Mouse (Mus musculus): ENCODE measurements at regions not wholly inside any gene's neighbourhood (a gene's known extent, or its start where the extent isn't known, plus 50 kb on each side); places are given as distances from the start of the nearest gene placed in this dataset.

DNA sequence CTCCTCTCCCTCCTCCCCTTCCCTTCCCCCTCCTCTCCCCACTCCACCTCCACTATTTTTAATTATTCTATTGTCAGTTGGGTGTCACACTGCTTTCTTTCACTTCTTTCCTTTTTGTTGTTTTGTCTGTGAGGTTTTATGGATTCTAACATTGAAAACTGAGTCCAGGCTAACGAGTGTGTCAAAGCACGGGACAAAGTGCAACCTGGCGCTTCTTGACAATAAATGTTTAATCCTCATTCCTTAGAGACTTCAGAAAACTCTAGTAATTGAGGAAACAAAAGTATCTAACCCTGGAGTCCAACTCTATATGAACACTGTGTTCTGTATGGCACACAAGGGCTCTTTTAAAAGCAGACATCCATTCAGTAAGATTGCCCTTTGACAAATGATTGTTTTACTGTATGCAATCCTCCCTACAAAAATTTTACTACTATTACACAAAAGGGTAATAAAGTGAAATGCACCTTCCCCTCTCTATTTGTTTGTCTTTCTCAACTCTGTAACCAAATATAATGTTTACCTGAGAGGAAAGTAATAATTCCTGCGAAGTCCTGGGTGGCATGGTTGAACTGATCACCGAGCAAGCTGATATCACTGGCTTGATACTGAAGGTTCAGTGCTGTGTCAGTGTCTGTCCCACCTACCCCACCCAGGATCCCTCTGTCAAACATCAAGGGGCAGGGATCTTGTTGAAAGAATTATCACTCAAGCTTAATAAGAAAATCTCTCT, 334.1 kb downstream of the Ppargc1a start:
- ChIA-PET POLR2A (no interaction called here), CTCF (interaction anchor here (2.2 to 2.3 kb wide), 2 partner anchors 11 to 21 kb away, joined by 7 read pairs; no protein-coding TSS in a partner anchor)
- no peaks in the 10 kb centered on the region for H3K27me3 ChIP-seq
- DNase-seq (ENCODE audit: low read depth, low spot score), result no peak
- in situ Hi-C loops (cut with MboI; ENCODE audit: low pct_unique_long_range_greater_than_20kb), result no loop called here
- TF ChIP-seq CTCF (IDR thresholded peaks at IDR 0.05), result no peak
- ATAC-seq, result no peak

GRCm38 (mm10) chr5:51229806-51230205, 337.7 kb downstream of the Ppargc1a start:
- POLR2A ChIA-PET, result interaction anchor here (0.6 kb wide), 1 partner anchor 202 kb away, joined by 3 read pairs; no protein-coding TSS in a partner anchor
- CTCF ChIA-PET, result interaction anchor here (0.8 kb wide), 1 partner anchor 34 kb away, joined by 4 read pairs; no protein-coding TSS in a partner anchor
- TF ChIP-seq CTCF (IDR thresholded peaks at IDR 0.05), result no peak
- in situ Hi-C loops (cut with MboI; ENCODE audit: low pct_unique_long_range_greater_than_20kb), result no loop called here
- no peaks in the 10 kb centered on the region for H3K27me3 ChIP-seq
- DNase-seq (ENCODE audit: low read depth, low spot score) (no peak), ATAC-seq (no peak)

- H3K27me3 ChIP-seq, result no peaks in the 10 kb centered on the region
- CTCF ChIA-PET, result no interaction called here
- TF ChIP-seq CTCF (IDR thresholded peaks at IDR 0.05), result no peak
- no peak for ATAC-seq
- in situ Hi-C loops (cut with MboI; ENCODE audit: low pct_unique_long_range_greater_than_20kb), result no loop called here
- no peak for DNase-seq (ENCODE audit: low read depth, low spot score)
- POLR2A ChIA-PET, result no interaction called here
These were observed 339.5 kb downstream of the Ppargc1a start for GRCm38 (mm10) chr5:51227996-51228395.

GRCm38 (mm10) chr5:51203266-51203665, 364.3 kb downstream of the Ppargc1a start:
- H3K27me3 ChIP-seq, result no peaks in the 10 kb centered on the region
- CTCF ChIA-PET, result no interaction called here
- no peak for DNase-seq (ENCODE audit: low read depth, low spot score)
- POLR2A ChIA-PET, result no interaction called here
- in situ Hi-C loops (cut with MboI; ENCODE audit: low pct_unique_long_range_greater_than_20kb), result no loop called here
- no peak for ATAC-seq
- no peak for TF ChIP-seq CTCF (IDR thresholded peaks at IDR 0.05)

DNA sequence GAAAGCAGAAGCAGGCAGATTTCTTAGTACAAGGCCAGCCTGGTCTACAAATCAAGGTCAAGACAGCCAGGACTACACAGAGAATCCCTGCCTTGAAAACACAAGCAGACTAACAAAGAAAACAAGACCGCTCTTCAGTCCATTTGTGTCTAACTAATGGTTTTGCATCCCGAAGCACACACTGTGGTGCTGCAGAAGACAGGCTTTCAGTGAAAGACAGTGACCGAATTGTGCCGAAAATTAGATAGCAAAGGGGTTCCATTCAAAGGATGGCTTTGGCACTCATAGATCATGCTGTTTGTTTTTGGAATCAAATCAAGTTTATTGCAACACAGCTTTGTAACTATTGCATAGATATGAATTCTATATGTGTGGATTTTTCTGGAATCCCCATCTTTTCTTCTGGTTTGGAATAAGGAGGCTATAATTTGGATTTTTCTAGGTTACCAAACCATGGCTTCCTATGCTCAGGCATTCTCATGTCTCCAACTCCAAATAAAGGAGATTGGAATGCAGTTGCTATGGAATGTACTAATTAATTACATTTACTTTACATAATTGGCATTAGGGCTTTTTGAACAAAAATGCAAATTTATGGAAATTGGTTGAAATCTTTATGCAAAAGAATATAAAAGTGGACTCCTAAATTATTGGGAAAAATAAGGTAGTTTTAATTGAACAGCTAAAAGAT, 364.9 kb downstream of the Ppargc1a start:
- ATAC-seq, result no peak
- ChIA-PET CTCF (interaction anchor here (0.8 kb wide), 1 partner anchor 23 kb away, joined by 3 read pairs; no protein-coding TSS in a partner anchor), POLR2A (no interaction called here)
- no peaks in the 10 kb centered on the region for H3K27me3 ChIP-seq
- TF ChIP-seq CTCF (IDR thresholded peaks at IDR 0.05), result no peak
- DNase-seq (ENCODE audit: low read depth, low spot score), result no peak
- in situ Hi-C loops (cut with MboI; ENCODE audit: low pct_unique_long_range_greater_than_20kb), result no loop called here

DNA sequence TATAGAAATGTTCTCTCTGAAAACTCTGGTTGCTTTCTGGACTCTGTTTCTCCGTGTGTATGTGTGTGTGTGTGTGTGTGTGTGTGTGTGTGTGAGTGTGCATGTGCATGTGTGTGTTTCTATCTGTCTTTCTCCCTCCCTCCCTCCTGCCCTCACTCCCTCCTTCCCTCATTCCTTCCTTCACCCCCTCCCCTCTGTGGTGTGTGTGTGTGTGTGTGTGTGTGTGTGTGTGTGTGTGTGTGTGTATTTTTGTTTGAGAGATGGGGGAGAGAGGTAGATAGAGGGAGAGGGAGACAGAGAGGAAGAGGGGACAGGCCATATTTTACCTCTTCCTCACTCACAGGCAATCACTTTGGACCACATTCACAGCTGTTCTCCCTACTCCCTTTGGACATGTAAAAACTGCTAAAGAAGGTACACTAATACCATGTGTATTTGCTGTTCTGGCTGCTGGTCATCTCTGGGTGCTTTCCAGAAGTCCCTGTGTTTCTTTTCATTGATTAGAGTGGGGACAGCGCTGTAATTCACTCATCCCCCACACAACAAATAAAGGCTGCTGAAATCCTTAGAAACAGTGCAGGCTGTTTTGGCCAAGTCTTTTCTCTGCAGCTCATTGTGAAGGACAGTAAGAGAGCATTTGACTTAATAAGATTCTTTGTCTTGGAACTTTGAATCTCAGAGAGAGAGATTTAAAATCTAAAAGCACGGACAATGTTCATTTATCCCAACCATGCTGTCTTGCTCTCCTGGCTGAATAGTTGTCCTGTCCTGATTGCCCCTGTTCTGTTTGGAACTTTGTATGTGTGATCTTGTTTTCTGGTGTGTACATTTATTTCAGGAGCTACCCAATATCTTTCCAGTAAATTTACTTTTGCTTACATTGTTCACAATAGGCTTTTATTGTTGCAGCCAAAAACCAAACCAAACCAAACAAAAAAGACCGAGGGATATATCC, 370.9 kb downstream of the Ppargc1a start:
- DNase-seq (ENCODE audit: low read depth, low spot score), result no peak
- TF ChIP-seq CTCF (IDR thresholded peaks at IDR 0.05), result no peak
- in situ Hi-C loops (cut with MboI; ENCODE audit: low pct_unique_long_range_greater_than_20kb), result no loop called here
- H3K27me3 ChIP-seq, result no peaks in the 10 kb centered on the region
- ChIA-PET POLR2A (no interaction called here), CTCF (interaction anchor here (0.8 to 1.9 kb wide), 4 partner anchors 10 to 18 kb away, joined by 3 to 6 read pairs (median 4); no protein-coding TSS in a partner anchor)
- no peak for ATAC-seq

- no peaks in the 10 kb centered on the region for H3K27me3 ChIP-seq
- in situ Hi-C loops (cut with MboI; ENCODE audit: low pct_unique_long_range_greater_than_20kb), result no loop called here
These were observed 376.9 kb downstream of the Ppargc1a start for GRCm38 (mm10) chr5:51190661-51191060.

GRCm38 (mm10) chr5:51169828-51170227, 397.7 kb downstream of the Ppargc1a start:
- no peaks in the 10 kb centered on the region for H3K27me3 ChIP-seq
- no peak for ATAC-seq
- no peak for DNase-seq (ENCODE audit: low read depth, low spot score)
- in situ Hi-C loops (cut with MboI; ENCODE audit: low pct_unique_long_range_greater_than_20kb), result no loop called here
- ChIA-PET CTCF (interaction anchor here (1.0 kb wide), 1 partner anchor 12 kb away, joined by 3 read pairs; no protein-coding TSS in a partner anchor), POLR2A (no interaction called here)
- no peak for TF ChIP-seq CTCF (IDR thresholded peaks at IDR 0.05)

More at GRCm38 (mm10) chr5:51190661-51191060, 376.9 kb downstream of the Ppargc1a start:
- ATAC-seq, result peak; percentile 100
- ChIA-PET CTCF (interaction anchor here (0.9 to 1.5 kb wide), 2 partner anchors 29 to 150 kb away, joined by 3 to 4 read pairs; no protein-coding TSS in a partner anchor), POLR2A (no interaction called here)
- peak; percentile 60 for DNase-seq (ENCODE audit: low read depth, low spot score)
- no peak for TF ChIP-seq CTCF (IDR thresholded peaks at IDR 0.05)

DNA sequence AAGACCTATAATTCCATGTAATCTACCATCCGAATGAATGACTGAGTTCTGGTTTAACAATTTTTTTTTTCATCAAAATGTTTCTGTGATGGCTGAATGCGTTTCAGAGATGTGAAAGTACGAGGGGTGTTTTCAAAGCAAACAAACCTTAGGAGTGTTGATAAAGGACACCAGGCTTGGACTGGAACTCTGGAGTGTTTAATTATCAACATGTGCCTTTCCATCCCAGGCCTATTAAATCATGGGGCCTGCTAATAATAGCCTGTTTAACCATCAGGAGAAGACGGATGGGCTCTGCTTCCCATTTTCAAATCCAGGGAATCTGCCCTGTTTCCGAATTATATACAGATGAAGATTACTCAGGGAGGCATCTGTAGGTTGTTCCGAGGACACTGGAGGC, 399.3 kb downstream of the Ppargc1a start:
- CTCF ChIA-PET, result no interaction called here
- TF ChIP-seq CTCF (IDR thresholded peaks at IDR 0.05), result no peak
- DNase-seq (ENCODE audit: low read depth, low spot score) (no peak), ATAC-seq (no peak)
- POLR2A ChIA-PET, result no interaction called here
- no peaks in the 10 kb centered on the region for H3K27me3 ChIP-seq
- in situ Hi-C loops (cut with MboI; ENCODE audit: low pct_unique_long_range_greater_than_20kb), result no loop called here

DNA sequence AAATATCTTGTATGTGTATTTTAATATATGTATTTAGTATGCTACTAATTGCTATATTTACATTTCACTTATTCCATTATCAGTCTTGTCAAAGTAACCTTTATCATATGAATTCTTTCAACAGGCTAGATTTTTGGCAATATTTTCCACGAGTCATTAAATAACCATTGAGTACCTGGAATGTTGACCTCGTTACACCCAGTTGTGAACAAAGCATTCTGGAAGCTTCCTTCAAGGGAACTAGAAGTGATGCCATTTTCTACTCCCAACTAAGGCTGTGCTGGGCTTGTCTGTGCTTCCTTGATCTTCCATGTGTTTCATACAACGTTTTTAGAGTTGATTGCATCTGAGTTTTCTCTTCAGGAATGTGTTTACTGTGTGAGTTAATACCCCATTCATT, 410.6 kb downstream of the Ppargc1a start:
- H3K27me3 ChIP-seq, result no peaks in the 10 kb centered on the region
- POLR2A ChIA-PET, result interaction anchor here (0.6 to 1.2 kb wide), 3 partner anchors 289 to 396 kb away, joined by 3 read pairs; no protein-coding TSS in a partner anchor
- CTCF ChIA-PET, result no interaction called here
- in situ Hi-C loops (cut with MboI; ENCODE audit: low pct_unique_long_range_greater_than_20kb), result no loop called here
- DNase-seq (ENCODE audit: low read depth, low spot score) (peak; percentile 58), ATAC-seq (peak; percentile 74)
- TF ChIP-seq CTCF (IDR thresholded peaks at IDR 0.05), result no peak

Measured in Patski (cell line).